Mouse (Mus musculus) right cerebral cortex, adult 2 months (tissue): Measurements from ENCODE around the gene Por.

Source experiments
- DNase-seq, 2 experiments: peaks; one replicate each; pipeline ENCODE4 v3.0.0; 2021 to 2022; ENCODE audit warnings: low spot score in 2 of 2

Gene Por

DNA sequence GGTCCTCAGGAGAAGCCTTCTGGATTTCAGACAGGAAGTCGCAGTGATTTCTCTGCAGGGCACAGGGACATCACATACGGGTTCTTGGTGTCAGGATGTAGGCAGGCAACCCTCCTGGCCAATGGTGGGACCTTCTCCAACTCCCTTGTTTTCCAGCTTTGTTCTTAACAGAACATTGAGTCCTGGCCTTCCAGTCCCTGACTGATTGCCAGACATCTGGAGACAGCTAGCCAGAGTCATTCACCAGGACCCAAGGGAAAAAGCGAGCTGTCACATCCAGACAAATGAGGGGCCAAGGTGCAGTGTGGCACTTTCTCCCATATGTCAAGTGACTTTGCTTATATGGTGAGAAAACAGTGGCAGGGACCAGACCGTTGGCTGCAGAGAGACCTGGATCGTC, 13.8 kb upstream of the Por start:
- DNase-seq, result no peak

DNA sequence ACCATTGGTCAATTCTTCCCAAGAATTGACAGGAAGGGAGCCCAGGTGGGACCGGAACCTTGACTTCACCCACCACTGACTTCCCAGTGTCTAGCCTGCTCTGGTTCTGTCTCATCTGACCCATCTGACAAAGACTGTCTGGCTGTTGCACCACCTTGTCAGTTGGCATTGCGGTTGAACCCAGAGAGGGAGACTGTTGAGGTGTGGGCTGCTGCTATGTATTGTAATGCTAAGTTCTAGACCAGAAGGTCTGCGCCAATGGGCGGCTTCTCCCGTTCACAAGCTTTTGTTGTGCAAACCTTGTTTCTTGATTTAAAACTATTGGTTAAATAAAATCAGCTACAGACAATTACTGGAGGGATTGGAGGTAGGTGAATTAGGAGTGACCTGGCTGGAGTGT, 12.7 kb upstream of the Por start:
- DNase-seq, result no peak

DNA sequence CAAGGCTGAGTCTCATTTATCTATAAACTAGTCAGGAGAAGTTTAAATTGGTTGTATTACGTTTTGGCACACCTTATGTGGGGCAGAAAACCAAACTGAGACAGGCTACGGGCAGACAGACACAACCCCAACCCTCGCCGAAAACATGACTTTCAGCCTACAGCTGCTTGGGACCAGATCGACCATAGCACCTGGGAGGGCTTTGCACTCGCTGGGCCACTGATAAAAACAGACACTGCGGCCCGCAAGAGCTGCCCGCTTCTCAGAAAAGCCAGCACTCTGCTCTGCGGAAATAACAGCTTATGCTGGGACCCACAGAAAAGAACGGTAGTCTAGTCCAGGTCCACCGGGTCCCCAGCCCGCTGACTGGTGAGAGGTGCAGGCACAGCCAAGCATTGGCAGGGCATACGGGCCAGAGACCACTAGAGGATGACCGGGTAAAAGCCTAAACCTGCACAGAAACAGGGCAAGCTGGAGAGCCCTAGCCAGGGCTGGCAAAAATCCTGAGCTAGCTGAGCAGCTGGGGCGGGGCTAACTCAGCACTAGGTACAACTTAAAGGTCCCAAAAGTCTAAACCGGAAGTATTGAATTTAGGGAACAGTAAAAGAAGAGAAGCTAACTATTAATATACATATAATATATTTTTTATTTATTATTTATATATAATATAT, 12.0 kb upstream of the Por start:
- no peak for DNase-seq

DNA sequence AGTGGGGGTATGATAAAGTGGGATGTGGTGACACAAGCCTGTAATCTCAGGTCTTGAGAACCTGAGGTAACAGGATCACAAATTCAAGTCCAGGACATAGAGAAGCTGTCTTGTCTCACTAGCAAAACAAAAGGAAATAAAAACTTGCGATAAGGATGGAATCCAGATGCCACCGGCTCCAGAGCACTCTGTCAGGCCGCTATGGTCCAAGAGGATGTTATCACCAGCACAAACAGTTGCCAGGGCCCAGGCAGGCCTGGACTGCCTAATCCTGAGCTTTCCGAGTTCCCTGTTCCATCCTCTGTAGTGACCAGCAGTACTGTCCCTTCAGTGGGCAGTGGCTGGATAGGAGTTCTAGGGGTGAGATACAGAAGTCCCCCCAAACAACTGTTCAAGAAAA, 9.9 kb upstream of the Por start:
- no peak for DNase-seq

DNA sequence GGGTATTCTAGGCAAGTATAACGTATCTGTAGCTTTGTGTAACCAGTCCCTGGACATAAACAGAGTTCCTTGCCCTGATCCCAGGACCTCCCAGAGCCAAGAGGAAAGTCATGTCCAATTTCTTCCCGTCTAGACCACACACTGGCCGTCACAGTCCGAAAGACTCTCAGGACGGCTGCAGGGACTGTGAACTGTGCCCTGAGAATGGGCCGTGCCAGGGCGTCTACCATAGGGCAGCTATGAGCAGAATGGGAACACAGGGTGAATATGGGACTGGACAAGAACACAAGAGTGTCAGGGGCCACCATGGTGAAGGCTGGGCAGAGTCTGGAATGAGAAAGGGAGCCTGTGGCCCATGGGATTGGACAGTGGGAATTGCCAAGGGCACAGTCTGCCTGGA, 9.3 kb upstream of the Por start:
- DNase-seq, result no peak

DNA sequence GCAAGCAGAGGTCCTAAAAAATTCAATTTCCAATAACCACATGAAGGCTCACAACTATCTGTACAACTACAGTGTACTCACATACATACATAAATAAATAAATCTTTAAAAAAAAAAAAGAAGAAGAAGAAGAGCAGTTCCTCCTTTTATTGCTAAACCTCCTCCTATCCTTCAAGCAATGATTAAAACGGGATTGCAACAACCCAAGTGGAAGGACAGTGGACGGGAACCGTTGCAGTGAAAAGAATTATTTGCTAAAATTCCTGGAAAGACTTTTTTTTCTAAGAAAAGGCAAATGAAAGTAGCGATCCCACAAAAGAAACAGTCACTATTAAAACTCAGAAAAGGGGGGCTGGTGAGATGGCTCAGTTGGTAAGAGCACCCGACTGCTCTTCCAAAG, 2.9 kb upstream of the Por start:
- DNase-seq, result no peak

DNA sequence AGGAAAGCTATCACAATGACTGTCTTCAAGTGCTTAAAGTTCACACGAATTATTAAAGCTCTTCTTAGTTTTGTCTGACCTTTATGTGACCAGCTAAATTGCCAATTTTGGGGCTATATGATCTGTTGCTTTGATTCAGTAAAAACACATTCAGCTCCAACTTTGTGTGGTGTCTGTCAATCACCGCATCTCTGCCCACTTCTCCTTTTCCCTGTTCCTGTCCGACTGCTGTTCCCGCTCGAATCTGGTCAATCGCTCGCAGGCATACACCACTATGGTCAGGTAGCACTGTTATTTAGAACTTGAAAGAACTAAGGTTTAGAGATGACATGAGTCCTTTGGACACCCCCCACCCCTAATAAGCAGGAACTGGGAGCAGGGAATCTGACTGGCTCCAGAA, 1.8 kb upstream of the Por start:
- DNase-seq, result no peak

DNA sequence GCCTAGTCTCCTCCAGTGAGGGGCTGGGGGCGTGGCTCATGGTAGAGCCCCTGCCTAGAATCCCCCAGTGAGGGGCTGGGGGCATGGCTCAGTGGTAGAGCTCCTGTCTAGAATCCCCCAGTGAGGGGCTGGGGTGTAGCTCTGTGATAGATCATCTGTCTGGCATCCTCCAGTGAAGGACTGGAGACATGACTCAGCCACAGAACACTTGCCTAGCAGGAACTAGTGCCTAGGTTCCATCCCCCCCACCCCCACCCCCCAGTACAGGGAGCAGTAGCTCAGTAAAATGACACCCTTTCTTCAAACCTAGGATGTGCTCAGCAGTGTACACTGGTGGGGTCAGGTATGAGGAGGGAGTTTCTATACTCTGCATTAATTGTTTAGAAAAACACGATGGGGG, 1.0 kb downstream of the Por start:
- no peak for DNase-seq

DNA sequence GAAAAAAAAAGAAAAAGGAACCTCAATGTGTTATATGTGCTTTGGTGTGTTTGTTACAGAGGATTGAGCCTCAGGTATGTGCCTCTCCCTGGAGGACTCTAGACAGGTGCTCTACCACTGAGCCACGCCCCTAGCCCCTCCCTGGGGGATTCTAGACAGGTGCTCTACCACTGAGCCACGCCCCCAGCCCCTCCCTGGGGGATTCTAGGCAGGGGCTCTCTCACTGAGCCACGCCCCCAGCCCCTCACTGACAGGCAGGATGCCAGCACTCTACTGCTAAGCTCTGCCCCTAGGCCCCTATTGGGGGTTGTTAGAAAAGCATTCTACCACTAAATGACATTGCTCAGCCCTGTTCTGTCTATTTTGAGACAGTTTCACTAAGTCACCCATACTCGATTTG, 2.7 kb downstream of the Por start:
- no peak for DNase-seq

DNA sequence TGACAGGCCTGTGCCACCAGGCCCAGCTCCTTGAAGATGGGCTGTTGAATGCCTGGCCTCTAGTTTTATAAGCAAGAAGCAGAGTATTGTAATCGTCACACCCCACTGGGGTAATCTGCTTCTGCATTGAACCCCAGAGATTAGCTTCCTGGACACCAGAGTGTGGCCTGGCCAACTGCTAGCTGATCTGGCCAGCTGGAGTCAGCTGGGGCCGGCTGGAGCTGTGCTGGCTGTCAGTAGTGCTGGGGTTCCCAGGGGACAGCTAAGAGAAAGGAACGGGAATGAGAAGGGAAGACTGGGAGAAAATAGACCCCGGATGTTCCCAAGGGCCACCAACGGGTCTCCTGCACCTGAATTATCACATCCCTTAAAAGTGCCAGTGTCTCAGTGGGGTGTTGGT, 3.1 kb downstream of the Por start:
- no peak for DNase-seq

DNA sequence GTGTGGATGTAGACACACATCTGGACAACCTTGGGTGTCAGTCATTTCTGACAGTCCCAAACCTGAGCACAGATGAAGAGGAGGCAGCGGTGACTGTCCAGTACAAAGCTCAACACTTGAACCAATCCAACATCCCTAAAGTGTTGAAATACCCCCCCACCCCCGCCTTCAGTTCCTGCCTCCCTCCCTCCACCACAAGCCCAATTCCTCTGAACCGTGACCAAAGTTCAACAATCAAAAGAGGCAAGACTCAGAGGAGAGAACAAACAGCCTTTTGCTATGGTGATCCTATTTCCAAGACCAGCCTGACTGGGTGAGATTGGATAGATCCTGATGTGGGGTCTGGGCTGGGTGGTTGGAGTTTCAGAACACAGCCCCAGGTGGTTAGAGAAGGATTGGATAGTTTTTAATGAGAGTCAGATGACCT, 4.5 kb downstream of the Por start:
- DNase-seq, result no peak

DNA sequence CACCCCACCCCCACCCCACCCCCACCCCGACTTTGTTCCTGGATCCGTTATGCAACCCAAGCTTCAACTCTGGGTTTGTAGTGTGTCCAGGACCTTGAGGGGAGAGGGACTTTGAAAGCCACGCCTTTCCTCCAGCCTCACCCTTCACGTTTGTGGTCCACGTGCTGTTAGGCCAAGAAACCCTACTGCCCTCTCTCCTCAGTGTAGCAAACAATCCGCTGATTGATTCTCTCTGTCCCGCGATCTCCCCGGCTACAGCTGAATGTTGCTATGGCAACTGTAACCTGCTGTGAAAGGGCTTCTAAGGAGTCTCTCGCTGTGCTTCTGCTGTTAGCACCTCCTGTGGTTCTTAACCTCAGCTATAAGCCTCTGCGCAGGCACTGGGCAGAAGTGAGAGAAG, 5.0 kb downstream of the Por start:
- peak; percentile 64 for DNase-seq

DNA sequence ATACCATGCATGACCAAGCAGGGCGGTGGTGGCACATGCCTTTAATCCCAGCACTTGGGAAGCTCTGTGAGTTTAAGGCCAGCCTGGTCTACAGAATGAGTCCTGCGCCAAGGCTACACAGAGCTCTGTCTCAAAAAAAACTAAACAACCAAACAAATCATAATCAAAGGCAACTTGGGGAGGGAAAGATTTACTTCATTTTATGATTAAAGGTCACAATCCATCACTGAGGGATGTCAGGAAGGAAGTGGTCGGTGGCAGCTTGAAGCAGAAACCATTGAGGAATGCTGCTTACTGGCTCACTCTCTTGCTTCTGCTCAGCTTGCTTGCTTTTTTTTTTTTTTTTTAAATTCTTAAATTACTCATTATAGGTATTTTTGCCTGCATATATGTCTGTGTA, 6.9 kb downstream of the Por start:
- DNase-seq, result no peak

DNA sequence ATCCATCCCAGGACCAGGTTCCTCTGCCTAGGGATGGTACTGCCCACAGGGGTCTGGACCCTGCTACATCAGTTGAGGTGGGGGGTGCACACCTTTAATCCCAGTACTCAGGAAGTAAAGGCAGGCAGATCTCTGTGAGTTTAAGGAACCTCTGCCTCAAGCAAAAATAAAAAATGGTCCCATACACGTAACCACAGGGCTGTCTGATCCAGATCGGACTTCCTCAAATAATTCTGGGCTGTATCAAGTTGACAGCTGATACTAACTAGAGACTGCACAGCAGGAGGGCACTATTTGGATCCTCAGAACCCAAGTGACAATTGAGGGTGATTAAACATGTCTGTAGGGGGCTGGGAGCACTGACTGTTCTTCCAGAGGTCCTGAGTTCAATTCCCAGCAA, 7.4 kb downstream of the Por start:
- DNase-seq, result no peak

DNA sequence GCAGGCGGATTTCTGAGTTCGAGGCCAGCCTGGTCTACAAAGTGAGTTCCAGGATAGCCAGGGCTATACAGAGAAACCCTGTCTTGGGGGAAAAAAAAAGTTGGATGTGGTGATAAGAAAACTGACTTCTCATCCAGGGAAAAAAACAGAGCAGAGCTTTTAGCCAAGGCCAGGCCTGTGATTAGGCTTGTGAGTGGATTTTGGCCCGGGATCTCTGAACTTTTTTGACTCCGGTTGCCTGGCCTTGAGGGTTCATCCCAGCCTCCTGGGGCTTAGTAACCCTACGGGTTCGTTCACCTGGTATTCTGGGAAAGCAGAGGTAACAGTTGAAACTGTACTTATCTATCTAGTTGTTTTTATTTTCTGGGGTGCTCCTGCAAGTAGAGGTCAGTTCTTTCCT, 8.6 kb downstream of the Por start:
- no peak for DNase-seq

DNA sequence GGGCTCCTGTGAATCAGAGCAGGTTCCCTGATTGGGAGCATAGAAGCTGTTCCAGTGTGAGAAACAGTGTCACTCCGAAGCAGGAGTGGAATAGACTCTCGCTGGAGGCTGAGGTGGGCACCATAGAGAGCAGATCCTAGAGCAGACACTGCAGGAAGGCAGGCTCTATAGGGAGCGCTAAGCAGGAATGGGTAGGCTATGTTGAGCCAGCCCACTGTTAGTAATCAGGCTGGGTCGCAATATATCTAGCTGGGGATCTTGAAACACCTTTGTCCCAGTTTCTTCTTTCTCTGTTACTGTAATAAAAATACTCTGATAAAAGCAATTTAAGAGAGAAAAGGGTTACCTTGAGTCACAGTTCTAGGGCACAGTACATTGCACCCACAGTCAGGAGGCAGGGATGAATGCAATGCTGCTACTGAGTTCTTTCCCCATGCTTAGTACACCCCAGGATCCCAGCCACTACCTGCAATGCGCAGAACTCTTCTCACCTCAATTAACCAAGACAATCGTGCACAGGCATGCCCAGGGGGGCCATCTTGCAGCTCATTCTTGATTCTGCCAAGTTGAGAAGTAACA, 11.2 kb downstream of the Por start:
- DNase-seq, result no peak

DNA sequence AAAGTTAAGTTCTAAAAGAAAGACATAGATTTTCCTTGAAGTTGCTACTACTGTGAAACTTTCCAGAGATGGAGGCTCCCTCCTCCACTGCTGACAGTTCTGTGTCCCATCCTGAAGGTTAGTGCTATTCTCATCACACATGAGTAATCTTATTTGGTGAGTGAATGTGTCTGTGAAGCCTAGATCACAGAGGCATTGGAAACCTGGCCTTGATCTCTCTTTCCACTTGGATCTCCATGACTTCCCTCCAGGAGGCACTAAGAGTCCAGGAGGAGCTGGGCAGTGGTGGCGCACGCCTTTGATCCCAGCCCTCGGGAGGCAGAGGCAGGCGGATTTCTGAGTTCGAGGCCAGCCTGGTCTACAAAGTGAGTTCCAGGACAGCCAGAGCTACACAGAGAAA, 12.2 kb downstream of the Por start:
- DNase-seq, result no peak

DNA sequence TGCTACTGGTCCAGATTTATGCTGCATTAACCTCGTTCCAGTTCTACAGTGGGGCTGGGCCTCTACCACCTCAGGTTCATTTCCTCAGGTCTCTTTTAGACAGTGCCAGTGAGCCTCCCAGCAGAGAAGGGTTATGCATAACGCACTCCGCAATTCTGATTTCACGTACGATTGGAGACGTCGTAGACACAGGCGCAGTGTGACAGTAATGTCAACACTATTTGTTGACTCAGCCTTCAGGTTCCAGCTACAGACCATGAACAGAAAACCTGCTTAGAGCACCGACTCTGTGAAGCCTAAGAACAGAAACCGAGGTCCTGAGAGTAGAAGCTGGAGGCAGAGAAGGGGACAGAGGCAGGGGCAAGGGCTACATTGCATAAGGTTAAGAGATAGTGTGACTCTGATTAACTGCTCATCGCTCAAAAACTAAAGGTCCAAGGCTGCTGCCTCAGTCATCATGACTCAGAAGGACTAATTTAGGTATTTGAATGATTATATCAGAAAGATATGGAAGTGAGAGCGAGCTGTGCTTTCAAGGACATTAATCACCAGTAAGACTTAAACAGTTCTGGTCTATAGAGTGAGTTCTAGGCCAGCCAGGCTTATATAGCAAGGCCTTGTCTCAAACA, 13.2 kb downstream of the Por start:
- no peak for DNase-seq

DNA sequence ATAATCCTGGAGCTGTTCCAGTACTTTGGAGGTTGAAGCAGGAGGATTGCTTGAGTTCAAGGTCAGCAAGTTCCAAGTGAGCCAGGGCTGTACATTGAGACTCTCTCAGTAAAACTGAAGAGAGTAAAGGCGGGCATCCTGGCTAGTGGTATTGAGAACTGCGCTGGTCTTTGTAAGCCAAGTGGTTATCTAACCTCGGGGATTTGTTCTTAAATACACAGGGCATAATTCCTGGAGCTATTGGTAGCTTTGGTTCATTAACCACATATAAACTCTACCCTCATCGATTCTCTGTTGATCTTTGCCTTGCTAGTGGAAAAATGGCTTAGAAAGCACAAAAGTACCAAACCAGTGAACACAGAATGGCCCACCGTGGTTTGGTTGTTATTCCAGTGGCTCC, 20.6 kb downstream of the Por start:
- no peak for DNase-seq

DNA sequence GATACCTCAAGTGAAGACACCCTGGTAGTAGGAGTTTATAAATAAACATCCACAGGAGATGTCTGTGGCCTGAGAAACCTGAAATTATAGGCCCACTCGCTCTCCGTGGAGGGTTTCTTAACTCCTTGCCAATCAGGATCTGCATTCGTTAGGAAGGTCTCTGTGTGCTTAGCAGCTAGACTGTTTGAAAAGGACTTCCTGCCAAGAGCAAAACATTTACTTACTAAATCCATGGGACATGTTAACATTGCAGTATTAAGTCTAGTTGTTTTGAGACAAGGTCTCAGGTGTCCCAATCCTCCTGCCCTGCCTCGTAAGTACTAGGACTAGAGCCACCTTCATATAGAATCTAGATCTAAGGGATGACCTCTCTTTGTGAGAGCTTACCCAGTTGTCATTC, 21.4 kb downstream of the Por start:
- no peak for DNase-seq

DNA sequence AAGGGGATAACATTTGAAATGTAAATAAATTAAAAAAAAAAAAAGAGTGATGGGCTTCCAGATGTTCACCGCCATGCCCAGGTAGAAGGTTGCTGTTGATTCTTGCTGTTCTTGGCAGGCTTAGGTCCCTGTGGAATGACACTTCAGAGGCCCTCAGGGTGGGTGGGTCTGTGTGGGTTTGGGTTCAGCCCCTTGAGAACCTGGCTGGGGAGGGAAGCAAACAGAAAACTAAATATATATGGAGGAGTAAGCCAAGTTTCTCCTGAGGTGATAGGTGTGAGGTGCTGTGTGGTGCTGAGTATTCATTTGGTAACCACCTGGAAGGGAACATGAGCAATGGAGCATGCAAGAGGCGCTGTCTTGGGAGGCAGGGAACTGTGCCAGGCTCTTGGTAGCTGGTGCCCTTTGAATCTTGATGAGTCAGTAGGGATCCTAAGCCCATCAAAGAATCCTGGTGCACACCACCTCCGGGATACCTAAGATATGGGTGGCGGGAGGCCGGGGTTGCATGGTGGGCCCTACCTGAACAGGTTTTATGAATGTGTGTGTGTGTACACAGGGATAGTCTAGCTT, 23.5 kb downstream of the Por start:
- no peak for DNase-seq

DNA sequence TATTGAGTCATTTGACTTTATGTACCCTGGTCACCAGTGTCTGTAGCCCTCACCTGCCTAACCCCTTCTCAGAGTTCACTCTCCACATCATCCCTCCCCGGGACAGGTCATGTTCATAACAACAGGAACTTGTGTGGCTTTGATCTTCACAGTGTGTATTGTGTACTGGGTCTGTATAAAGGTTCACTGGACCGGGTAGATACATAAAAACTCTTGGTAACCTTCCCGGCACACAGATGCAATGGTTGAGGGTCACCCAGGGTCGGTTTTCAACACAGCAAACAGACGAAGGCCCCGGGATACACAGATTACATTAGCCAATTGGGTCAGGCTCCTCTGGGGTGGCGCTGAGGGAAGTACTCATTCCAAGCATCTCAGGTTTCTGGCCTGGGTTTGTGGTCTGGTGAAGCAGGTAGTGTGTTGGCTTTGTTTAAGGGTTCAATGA, 25.5 kb downstream of the Por start:
- no peak for DNase-seq

DNA sequence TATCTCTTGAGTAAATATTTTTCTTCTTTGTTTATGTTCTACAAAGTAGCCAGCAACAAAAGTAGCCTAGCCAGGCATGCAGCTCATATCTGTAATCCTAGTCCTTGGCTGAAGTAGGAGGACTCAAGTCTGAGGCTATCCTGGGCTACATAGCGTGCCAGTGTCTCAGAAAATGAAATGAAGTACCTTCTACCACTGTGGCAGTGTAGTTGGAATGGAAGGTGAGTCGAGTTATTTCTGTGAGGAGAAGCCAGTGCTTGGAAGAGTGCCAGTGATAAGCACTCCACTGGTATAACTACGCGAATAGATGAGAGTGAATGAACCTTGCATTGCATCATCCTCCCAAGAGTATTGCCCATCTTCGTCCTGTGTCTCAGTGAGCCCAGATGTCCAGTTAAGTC, 27.9 kb downstream of the Por start:
- no peak for DNase-seq
